Mouse (Mus musculus) monocyte, adult 5-6 weeks (primary cell): ENCODE measurements around the gene Grap2. TPM values are rescaled to one million over a fixed set of nuclear protein-coding genes. Genes with fewer than 3 reads are reported as not detected.

Experiments
- ATAC-seq: fragments of 153-309, 156-312 bp; replicated peaks from 2 replicates; pipeline ENCODE4 v1.8.0; 2017; ENCODE audit warnings: mild to moderate bottlenecking; ENCODE audit not compliant: low TSS enrichment, insufficient number of reproducible peaks, severe bottlenecking, poor library complexity, low FRiP score
- total RNA-seq: library from RNA; stranded (forward); fragments of 200-1000, 200-491, 200-594 nt; gene quantifications from 3 replicates; pipeline ENCODE4 v1.2.3, GENCODE M21; 2017

Gene Grap2
- total RNA-seq, 1 experiment from 2014 or later = 29.1 TPM

GRCm38 (mm10) chr15:80623171-80623837 is 50.9 kb downstream of the Grap2 start:
- no peak for ATAC-seq

- ATAC-seq = no peak
These were observed 54.1 kb downstream of the Grap2 start for GRCm38 (mm10) chr15:80626472-80626871.

GRCm38 (mm10) chr15:80630147-80630546 is 57.8 kb downstream of the Grap2 start:
- ATAC-seq = no peak

- no peak for ATAC-seq
These were observed 58.3 kb downstream of the Grap2 start for GRCm38 (mm10) chr15:80630711-80631110.

- no peak for ATAC-seq
These were observed 58.9 kb downstream of the Grap2 start for GRCm38 (mm10) chr15:80631311-80631710.

- no peak for ATAC-seq
These were observed 60.0 kb downstream of the Grap2 start for GRCm38 (mm10) chr15:80632280-80632893.

- ATAC-seq = peak; percentile 70
These were observed 62.2 kb downstream of the Grap2 start for GRCm38 (mm10) chr15:80634391-80635193.

GRCm38 (mm10) chr15:80636757-80637372 is 64.5 kb downstream of the Grap2 start:
- ATAC-seq = no peak

- ATAC-seq = peak; percentile 49
These were observed 66.8 kb downstream of the Grap2 start for GRCm38 (mm10) chr15:80639071-80639702.

GRCm38 (mm10) chr15:80639874-80640273 is 67.5 kb downstream of the Grap2 start:
- ATAC-seq = no peak

GRCm38 (mm10) chr15:80641702-80642435 is 69.5 kb downstream of the Grap2 start:
- ATAC-seq = no peak

- ATAC-seq = no peak
These were observed 72.8 kb downstream of the Grap2 start for GRCm38 (mm10) chr15:80645006-80645797.

GRCm38 (mm10) chr15:80648977-80649606 is 76.7 kb downstream of the Grap2 start:
- ATAC-seq = no peak

- no peak for ATAC-seq
These were observed 78.0 kb downstream of the Grap2 start for GRCm38 (mm10) chr15:80650412-80650811.

- no peak for ATAC-seq
These were observed 81.5 kb downstream of the Grap2 start for GRCm38 (mm10) chr15:80653865-80654264.

GRCm38 (mm10) chr15:80658815-80659471 is 86.5 kb downstream of the Grap2 start:
- ATAC-seq = no peak

GRCm38 (mm10) chr15:80660963-80661362 is 88.6 kb downstream of the Grap2 start:
- no peak for ATAC-seq
